Mouse (Mus musculus): Measurements from ENCODE around the gene Btbd19. TPM values are rescaled to one million over a fixed set of nuclear protein-coding genes. Genes with fewer than 3 reads are reported as not detected.

Gene Btbd19
- polyA plus RNA-seq, 1 experiment, result 4.5 TPM

GRCm38 (mm10) chr4:117094626-117095361 lies 30.7 kb downstream of the Btbd19 start:
- no peak overlapping the region for H3K4me3 ChIP-seq (ENCODE audit: low read depth, low read length)
- TF ChIP-seq POLR2A (IDR thresholded peaks at IDR 0.05; ENCODE audit: low read depth, low read length), result no peak
- no peak for TF ChIP-seq CTCF (IDR thresholded peaks at IDR 0.05; ENCODE audit: extremely low read depth, insufficient read length, insufficient replicate concordance, low read depth, low read length)
- peaks cover 16% of the 10 kb centered on the region for H3K27me3 ChIP-seq (ENCODE audit: control insufficient read depth, insufficient read depth, low read length)
- 81% methylated on average over 3 of the region's 3 CpGs for WGBS
- no peak overlapping the region for H3K27ac ChIP-seq (ENCODE audit: insufficient read depth, low read depth, low read length)
- no peaks in the 10 kb centered on the region for H3K36me3 ChIP-seq (ENCODE audit: control insufficient read depth, insufficient read depth, low read length)
- H3K4me1 ChIP-seq (ENCODE audit: control insufficient read depth, insufficient read depth, insufficient read length, low read length), result peaks cover 4% of the 10 kb centered on the region; the same call in 1 of the 2 replicates

- Histone ChIP-seq H3K27me3 (ENCODE audit: control insufficient read depth, insufficient read depth, low read length) (0 out of 2 replicates have a peak, but pooled peaks cover 2% of the 10 kb centered on the region), H3K27ac (ENCODE audit: insufficient read depth, low read depth, low read length) (no peak overlapping the region), H3K4me3 (ENCODE audit: low read depth, low read length) (no peak overlapping the region), H3K4me1 (ENCODE audit: control insufficient read depth, insufficient read depth, insufficient read length, low read length) (no peaks in the 10 kb centered on the region), H3K36me3 (ENCODE audit: control insufficient read depth, insufficient read depth, low read length) (no peaks in the 10 kb centered on the region)
- TF ChIP-seq CTCF (IDR thresholded peaks at IDR 0.05; ENCODE audit: extremely low read depth, insufficient read length, insufficient replicate concordance, low read depth, low read length), result no peak
- TF ChIP-seq POLR2A (IDR thresholded peaks at IDR 0.05; ENCODE audit: low read depth, low read length), result no peak
- 48% methylated on average over 7 of the region's 7 CpGs for WGBS
Observed at GRCm38 (mm10) chr4:117090586-117090985, 34.9 kb downstream of the Btbd19 start.

- no peak for TF ChIP-seq POLR2A (IDR thresholded peaks at IDR 0.05; ENCODE audit: low read depth, low read length)
- TF ChIP-seq CTCF (IDR thresholded peaks at IDR 0.05; ENCODE audit: extremely low read depth, insufficient read length, insufficient replicate concordance, low read depth, low read length), result no peak
- H3K27me3 ChIP-seq (ENCODE audit: control insufficient read depth, insufficient read depth, low read length), result no peaks in the 10 kb centered on the region
- H3K27ac ChIP-seq (ENCODE audit: insufficient read depth, low read depth, low read length), result no peak overlapping the region
- H3K4me1 ChIP-seq (ENCODE audit: control insufficient read depth, insufficient read depth, insufficient read length, low read length), result no peaks in the 10 kb centered on the region
- WGBS, result 55% methylated on average over 7 of the region's 7 CpGs
- H3K4me3 ChIP-seq (ENCODE audit: low read depth, low read length), result no peak overlapping the region
- no peaks in the 10 kb centered on the region; the same call in none of the 2 replicates for H3K36me3 ChIP-seq (ENCODE audit: control insufficient read depth, insufficient read depth, low read length)
Observed at GRCm38 (mm10) chr4:117087948-117088640, 37.4 kb downstream of the Btbd19 start.

- H3K36me3 ChIP-seq (ENCODE audit: control insufficient read depth, insufficient read depth, low read length), result peaks cover 17% of the 10 kb centered on the region
- no peak for TF ChIP-seq CTCF (IDR thresholded peaks at IDR 0.05; ENCODE audit: extremely low read depth, insufficient read length, insufficient replicate concordance, low read depth, low read length)
- TF ChIP-seq POLR2A (IDR thresholded peaks at IDR 0.05; ENCODE audit: low read depth, low read length), result no peak
- 91% methylated on average over 5 of the region's 5 CpGs for WGBS
- H3K27ac ChIP-seq (ENCODE audit: insufficient read depth, low read depth, low read length), result no peak overlapping the region
- no peaks in the 10 kb centered on the region for H3K27me3 ChIP-seq (ENCODE audit: control insufficient read depth, insufficient read depth, low read length)
- H3K4me1 ChIP-seq (ENCODE audit: control insufficient read depth, insufficient read depth, insufficient read length, low read length), result no peaks in the 10 kb centered on the region
- H3K4me3 ChIP-seq (ENCODE audit: low read depth, low read length), result no peak overlapping the region
Observed at GRCm38 (mm10) chr4:117071183-117071582, 54.3 kb downstream of the Btbd19 start.

- 83% methylated on average over 4 of the region's 4 CpGs for WGBS
- Histone ChIP-seq H3K4me3 (ENCODE audit: low read depth, low read length) (no peak overlapping the region), H3K27me3 (ENCODE audit: control insufficient read depth, insufficient read depth, low read length) (no peaks in the 10 kb centered on the region), H3K36me3 (ENCODE audit: control insufficient read depth, insufficient read depth, low read length) (peaks cover 17% of the 10 kb centered on the region), H3K27ac (ENCODE audit: insufficient read depth, low read depth, low read length) (no peak overlapping the region), H3K4me1 (ENCODE audit: control insufficient read depth, insufficient read depth, insufficient read length, low read length) (no peaks in the 10 kb centered on the region)
- TF ChIP-seq POLR2A (IDR thresholded peaks at IDR 0.05; ENCODE audit: low read depth, low read length) (no peak), CTCF (IDR thresholded peaks at IDR 0.05; ENCODE audit: extremely low read depth, insufficient read length, insufficient replicate concordance, low read depth, low read length) (no peak)
Observed at GRCm38 (mm10) chr4:117070624-117071023, 54.9 kb downstream of the Btbd19 start.

- TF ChIP-seq POLR2A (IDR thresholded peaks at IDR 0.05; ENCODE audit: low read depth, low read length) (no peak), CTCF (IDR thresholded peaks at IDR 0.05; ENCODE audit: extremely low read depth, insufficient read length, insufficient replicate concordance, low read depth, low read length) (no peak)
- no peak overlapping the region for H3K4me3 ChIP-seq (ENCODE audit: low read depth, low read length)
- 90% methylated on average over 1 of the region's 1 CpGs for WGBS
Observed at GRCm38 (mm10) chr4:117069647-117070046, 55.9 kb downstream of the Btbd19 start.

More at GRCm38 (mm10) chr4:117069647-117070046, 55.9 kb downstream of the Btbd19 start:
- Histone ChIP-seq H3K4me1 (ENCODE audit: control insufficient read depth, insufficient read depth, insufficient read length, low read length) (no peaks in the 10 kb centered on the region), H3K36me3 (ENCODE audit: control insufficient read depth, insufficient read depth, low read length) (peaks cover 22% of the 10 kb centered on the region), H3K27me3 (ENCODE audit: control insufficient read depth, insufficient read depth, low read length) (no peaks in the 10 kb centered on the region), H3K27ac (ENCODE audit: insufficient read depth, low read depth, low read length) (no peak overlapping the region)

Other genes with a start within 250 kb of the Btbd19 start
- gene Zswim5, start 248.3 kb downstream of the Btbd19 start, polyA plus RNA-seq (2012; rRNA removed), result 8.1 and 14.7 TPM in 2 replicates
- 19.8 and 35.5 TPM in 2 replicates for gene Urod, start 131.3 kb downstream of the Btbd19 start, polyA plus RNA-seq (2012; rRNA removed)
- 68.8 and 261 TPM in 2 replicates for gene Hectd3, start 130.4 kb downstream of the Btbd19 start, polyA plus RNA-seq (2012; rRNA removed)
- 0.86 and 1.5 TPM in 2 replicates for gene Eif2b3, start 106.3 kb downstream of the Btbd19 start, polyA plus RNA-seq (2012; rRNA removed)
- 2.4 and 3.7 TPM in 2 replicates for gene Ptch2, start 29.6 kb downstream of the Btbd19 start, polyA plus RNA-seq (2012; rRNA removed)
- gene Tctex1d4, start 1.1 kb upstream of the Btbd19 start, polyA plus RNA-seq (2012; rRNA removed), result 0.33 and 0.62 TPM in 2 replicates
- 23.5 and 23.9 TPM in 2 replicates for gene Plk3, start 8.2 kb upstream of the Btbd19 start, polyA plus RNA-seq (2012; rRNA removed)
- gene Rps8, start 30.5 kb upstream of the Btbd19 start, polyA plus RNA-seq (2012; rRNA removed), result 205 and 258 TPM in 2 replicates
- 0.81 and 2.8 TPM in 2 replicates for gene Kif2c, start 56.9 kb upstream of the Btbd19 start, polyA plus RNA-seq (2012; rRNA removed)
- gene Tmem53, start 126.2 kb upstream of the Btbd19 start, polyA plus RNA-seq (2012; rRNA removed), result 13.7 and 19.0 TPM in 2 replicates
- gene Armh1, start 126.4 kb upstream of the Btbd19 start, polyA plus RNA-seq (2012; rRNA removed), result not detected in 2 replicates